Mouse (Mus musculus): Measurements from ENCODE around the gene S100a7a. TPM values are rescaled to one million over a fixed set of nuclear protein-coding genes. Genes with fewer than 3 reads are reported as not detected.
A peak's percentile ranks its signal among the peaks of the same experiment; 100 is the strongest.

Gene S100a7a
- polyA plus RNA-seq, 1 experiment: 0.79 TPM

DNA sequence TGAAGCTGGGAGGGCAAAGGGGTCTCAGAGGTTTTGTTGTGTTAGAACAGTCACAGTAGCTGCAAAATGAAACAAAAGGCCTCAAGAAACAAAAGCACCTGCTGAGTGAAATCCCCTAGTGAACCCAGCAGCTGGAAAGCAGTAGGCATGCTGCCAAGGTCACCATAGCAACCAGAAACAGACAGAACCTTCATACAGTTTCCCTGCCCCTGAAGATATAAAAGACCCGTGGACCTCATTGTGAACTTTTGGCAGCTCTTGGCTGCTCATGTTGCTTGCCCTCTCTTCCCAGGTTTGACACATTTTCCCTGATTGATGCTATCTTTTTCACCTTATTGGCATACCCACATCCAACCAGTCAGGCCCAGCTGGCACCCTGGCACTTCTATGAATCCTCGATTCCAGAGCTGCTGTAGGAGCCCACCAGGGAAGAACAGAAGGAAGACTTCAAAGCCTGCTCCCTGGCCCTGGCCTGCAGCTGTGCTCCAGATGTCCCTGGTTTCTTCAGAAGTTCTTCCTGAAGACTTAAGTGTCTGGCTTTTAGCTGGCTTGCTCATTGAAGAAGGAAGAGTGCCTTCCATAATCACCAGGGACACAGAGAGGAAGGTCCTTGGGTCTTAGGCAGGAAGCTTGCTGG lies 30.3 kb upstream of the S100a7a start:
- no peak overlapping the region for H3K27ac ChIP-seq (ENCODE audit: insufficient read depth, low read length)

DNA sequence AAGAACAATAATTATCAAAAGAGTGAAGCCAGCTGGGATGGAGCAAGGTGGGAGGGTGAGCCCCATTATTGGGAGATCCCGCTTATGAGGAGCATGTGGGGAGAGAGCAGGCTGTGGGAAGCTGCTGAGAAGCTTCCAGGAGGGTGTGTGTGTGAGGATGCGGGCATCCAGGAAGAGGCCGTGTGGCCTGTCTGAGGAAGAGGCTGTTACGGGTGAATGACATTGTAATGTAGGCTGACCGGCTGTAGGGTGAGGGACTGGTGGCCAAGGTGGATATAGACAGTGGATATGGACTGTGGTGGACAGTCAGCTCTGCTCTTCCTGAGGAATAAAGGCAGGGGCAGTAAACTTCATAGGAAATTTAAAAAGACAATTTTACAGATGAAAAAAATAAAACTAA lies 28.3 kb upstream of the S100a7a start:
- no peaks in the 10 kb centered on the region for H3K4me1 ChIP-seq (ENCODE audit: control insufficient read depth, insufficient read depth, low read length)
- no peak overlapping the region for H3K4me3 ChIP-seq (ENCODE audit: low read depth, low read length)
- H3K9ac ChIP-seq (ENCODE audit: low read depth, poor library complexity, severe bottlenecking): no peak overlapping the region
- H3K36me3 ChIP-seq (ENCODE audit: control insufficient read depth, insufficient read depth, low read length, poor library complexity, severe bottlenecking): no peaks in the 10 kb centered on the region
- TF ChIP-seq EP300 (IDR thresholded peaks at IDR 0.05; ENCODE audit: insufficient read depth, low read depth, low read length): no peak
- no peak for TF ChIP-seq POLR2A (IDR thresholded peaks at IDR 0.05; ENCODE audit: insufficient read depth, low read length)
- no peak for TF ChIP-seq CTCF (IDR thresholded peaks at IDR 0.05; ENCODE audit: low read depth, low read length)
- H3K27me3 ChIP-seq (ENCODE audit: control insufficient read depth, insufficient read depth, low read length, poor library complexity, severe bottlenecking): no peaks in the 10 kb centered on the region
- H3K27ac ChIP-seq (ENCODE audit: insufficient read depth, low read length): no peak overlapping the region
- H3K9me3 ChIP-seq (replicated peaks; ENCODE audit: control insufficient read depth, insufficient read depth, low read length, poor library complexity, severe bottlenecking): no peaks in the 10 kb centered on the region

More for the DNA sequence above, 30.3 kb upstream of the S100a7a start:
- no peak for TF ChIP-seq CTCF (IDR thresholded peaks at IDR 0.05; ENCODE audit: low read depth, low read length)
- TF ChIP-seq POLR2A (IDR thresholded peaks at IDR 0.05; ENCODE audit: insufficient read depth, low read length): no peak
- no peak for TF ChIP-seq EP300 (IDR thresholded peaks at IDR 0.05; ENCODE audit: insufficient read depth, low read depth, low read length)
- no peaks in the 10 kb centered on the region for H3K36me3 ChIP-seq (ENCODE audit: control insufficient read depth, insufficient read depth, low read length, poor library complexity, severe bottlenecking)
- H3K9me3 ChIP-seq (replicated peaks; ENCODE audit: control insufficient read depth, insufficient read depth, low read length, poor library complexity, severe bottlenecking): no peaks in the 10 kb centered on the region
- H3K9ac ChIP-seq (ENCODE audit: low read depth, poor library complexity, severe bottlenecking): no peak overlapping the region
- no peaks in the 10 kb centered on the region for H3K4me1 ChIP-seq (ENCODE audit: control insufficient read depth, insufficient read depth, low read length)
- no peak overlapping the region for H3K4me3 ChIP-seq (ENCODE audit: low read depth, low read length)
- H3K27me3 ChIP-seq (ENCODE audit: control insufficient read depth, insufficient read depth, low read length, poor library complexity, severe bottlenecking): no peaks in the 10 kb centered on the region

DNA sequence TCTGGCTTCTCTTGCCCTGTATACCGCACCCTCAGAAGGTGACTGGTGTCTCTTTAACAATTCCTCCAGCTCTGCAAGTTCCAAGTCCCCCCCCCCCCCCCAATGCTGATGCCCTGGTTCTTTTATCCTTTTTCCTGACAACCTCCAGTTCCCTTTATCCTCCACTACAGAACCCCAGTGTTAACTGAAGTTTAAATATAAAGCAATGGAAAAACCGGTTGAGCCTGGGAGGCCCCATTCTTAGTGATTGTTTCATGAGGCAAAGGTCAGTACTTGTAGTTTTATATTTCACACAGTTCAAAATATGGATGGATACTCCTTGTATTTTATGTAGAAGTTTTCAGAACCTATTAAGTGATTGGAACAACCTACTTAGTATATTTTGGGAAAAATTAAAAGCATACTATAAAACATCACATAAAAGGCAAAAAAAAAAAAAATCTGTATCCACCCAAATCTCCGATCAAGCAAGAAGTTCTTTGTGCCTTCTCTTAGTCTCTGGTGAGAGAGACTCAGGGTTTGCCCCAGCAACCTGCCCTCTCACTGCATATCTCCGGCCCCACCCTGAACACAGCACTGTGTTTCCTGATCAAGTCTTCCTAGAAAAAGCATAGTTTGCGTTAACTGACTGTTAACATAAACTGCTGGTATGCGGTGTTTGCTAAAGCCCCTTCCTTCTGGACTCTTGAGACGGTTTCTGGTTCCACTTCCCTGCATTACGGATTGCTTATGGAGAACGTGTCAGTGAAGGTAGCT lies 27.4 kb upstream of the S100a7a start:
- H3K9ac ChIP-seq (ENCODE audit: low read depth, poor library complexity, severe bottlenecking): no peak overlapping the region
- H3K4me3 ChIP-seq (ENCODE audit: low read depth, low read length): no peak overlapping the region
- no peaks in the 10 kb centered on the region for H3K27me3 ChIP-seq (ENCODE audit: control insufficient read depth, insufficient read depth, low read length, poor library complexity, severe bottlenecking)
- H3K9me3 ChIP-seq (replicated peaks; ENCODE audit: control insufficient read depth, insufficient read depth, low read length, poor library complexity, severe bottlenecking): no peaks in the 10 kb centered on the region
- H3K27ac ChIP-seq (ENCODE audit: insufficient read depth, low read length): no peak overlapping the region
- H3K36me3 ChIP-seq (ENCODE audit: control insufficient read depth, insufficient read depth, low read length, poor library complexity, severe bottlenecking): no peaks in the 10 kb centered on the region
- TF ChIP-seq EP300 (IDR thresholded peaks at IDR 0.05; ENCODE audit: insufficient read depth, low read depth, low read length) (no peak), POLR2A (IDR thresholded peaks at IDR 0.05; ENCODE audit: insufficient read depth, low read length) (no peak), CTCF (IDR thresholded peaks at IDR 0.05; ENCODE audit: low read depth, low read length) (no peak)
- H3K4me1 ChIP-seq (ENCODE audit: control insufficient read depth, insufficient read depth, low read length): no peaks in the 10 kb centered on the region

DNA sequence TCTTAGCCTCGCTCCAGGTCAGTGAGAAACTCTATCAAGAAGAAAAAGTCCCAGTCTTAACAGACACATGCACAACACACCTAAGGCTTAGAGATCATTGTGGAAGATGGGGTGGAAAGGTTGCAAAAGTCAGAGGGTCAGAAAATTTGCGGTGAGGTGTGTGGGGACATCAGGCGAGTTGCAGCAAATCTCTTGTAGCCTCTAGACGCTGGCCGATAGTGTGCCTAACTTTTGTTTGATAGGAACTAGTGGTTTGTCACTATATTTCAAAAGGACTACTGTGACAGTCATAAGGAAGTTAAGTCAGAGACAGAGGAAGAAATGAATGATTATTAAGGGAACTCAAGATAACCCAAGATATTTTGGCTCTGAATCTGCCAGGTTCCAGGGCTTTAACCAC lies 26.5 kb upstream of the S100a7a start:
- no peaks in the 10 kb centered on the region for H3K9me3 ChIP-seq (replicated peaks; ENCODE audit: control insufficient read depth, insufficient read depth, low read length, poor library complexity, severe bottlenecking)
- H3K9ac ChIP-seq (ENCODE audit: low read depth, poor library complexity, severe bottlenecking): no peak overlapping the region
- H3K36me3 ChIP-seq (ENCODE audit: control insufficient read depth, insufficient read depth, low read length, poor library complexity, severe bottlenecking): no peaks in the 10 kb centered on the region
- no peak overlapping the region for H3K4me3 ChIP-seq (ENCODE audit: low read depth, low read length)
- H3K27ac ChIP-seq (ENCODE audit: insufficient read depth, low read length): no peak overlapping the region
- TF ChIP-seq CTCF (IDR thresholded peaks at IDR 0.05; ENCODE audit: low read depth, low read length) (no peak), POLR2A (IDR thresholded peaks at IDR 0.05; ENCODE audit: insufficient read depth, low read length) (no peak), EP300 (IDR thresholded peaks at IDR 0.05; ENCODE audit: insufficient read depth, low read depth, low read length) (no peak)
- no peaks in the 10 kb centered on the region for H3K4me1 ChIP-seq (ENCODE audit: control insufficient read depth, insufficient read depth, low read length)
- H3K27me3 ChIP-seq (ENCODE audit: control insufficient read depth, insufficient read depth, low read length, poor library complexity, severe bottlenecking): 0 out of 2 replicates have a peak, but pooled peaks cover 1% of the 10 kb centered on the region

DNA sequence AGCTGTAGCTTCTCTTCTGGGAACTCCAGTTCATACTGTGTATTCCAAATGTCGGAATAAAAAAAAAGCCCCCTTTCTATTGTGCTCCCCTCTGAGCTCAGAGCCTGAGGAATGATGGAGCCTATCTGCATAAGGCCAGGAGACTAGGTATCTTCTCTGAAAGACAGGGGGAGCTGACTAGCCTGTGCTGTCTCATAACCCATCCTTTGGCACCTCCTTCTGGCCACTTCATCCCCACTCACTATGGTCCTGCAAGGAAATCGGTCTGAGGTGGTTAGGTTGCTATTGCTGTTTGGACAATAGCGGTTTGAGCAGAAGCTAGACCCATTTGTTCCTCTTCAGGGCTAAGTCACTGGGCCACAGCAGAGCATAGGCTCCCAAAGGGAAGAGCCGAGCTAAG lies 26.0 kb upstream of the S100a7a start:
- Histone ChIP-seq H3K36me3 (ENCODE audit: control insufficient read depth, insufficient read depth, low read length, poor library complexity, severe bottlenecking) (no peaks in the 10 kb centered on the region), H3K4me3 (ENCODE audit: low read depth, low read length) (no peak overlapping the region), H3K27me3 (ENCODE audit: control insufficient read depth, insufficient read depth, low read length, poor library complexity, severe bottlenecking) (0 out of 2 replicates have a peak, but pooled peaks cover 1% of the 10 kb centered on the region), H3K27ac (ENCODE audit: insufficient read depth, low read length) (no peak overlapping the region), H3K4me1 (ENCODE audit: control insufficient read depth, insufficient read depth, low read length) (no peaks in the 10 kb centered on the region), H3K9me3 (replicated peaks; ENCODE audit: control insufficient read depth, insufficient read depth, low read length, poor library complexity, severe bottlenecking) (no peaks in the 10 kb centered on the region), H3K9ac (ENCODE audit: low read depth, poor library complexity, severe bottlenecking) (no peak overlapping the region)
- TF ChIP-seq CTCF (IDR thresholded peaks at IDR 0.05; ENCODE audit: low read depth, low read length) (peak; percentile 43), POLR2A (IDR thresholded peaks at IDR 0.05; ENCODE audit: insufficient read depth, low read length) (no peak), EP300 (IDR thresholded peaks at IDR 0.05; ENCODE audit: insufficient read depth, low read depth, low read length) (no peak)

DNA sequence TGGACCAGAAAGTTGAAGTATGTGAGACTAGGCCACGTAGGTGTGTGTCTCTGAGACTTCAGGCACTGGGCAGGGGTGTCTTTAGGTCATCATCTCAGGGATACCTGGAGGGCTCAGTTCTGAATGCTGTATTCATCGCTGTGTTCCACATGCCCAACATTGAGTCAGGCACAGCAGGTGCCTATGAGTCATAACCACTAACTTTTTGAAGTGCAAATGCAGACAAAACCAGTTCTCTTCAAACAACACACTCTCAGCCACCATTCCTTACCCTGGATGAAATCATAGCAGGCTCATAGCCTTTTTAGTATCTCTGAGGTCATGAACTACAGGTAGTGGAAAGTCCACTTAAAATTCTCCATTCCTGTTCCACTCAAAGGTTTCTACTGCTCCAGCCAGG lies 24.5 kb upstream of the S100a7a start:
- no peak overlapping the region for H3K9ac ChIP-seq (ENCODE audit: low read depth, poor library complexity, severe bottlenecking)
- H3K36me3 ChIP-seq (ENCODE audit: control insufficient read depth, insufficient read depth, low read length, poor library complexity, severe bottlenecking): no peaks in the 10 kb centered on the region
- H3K9me3 ChIP-seq (replicated peaks; ENCODE audit: control insufficient read depth, insufficient read depth, low read length, poor library complexity, severe bottlenecking): no peaks in the 10 kb centered on the region
- H3K4me1 ChIP-seq (ENCODE audit: control insufficient read depth, insufficient read depth, low read length): no peaks in the 10 kb centered on the region
- TF ChIP-seq POLR2A (IDR thresholded peaks at IDR 0.05; ENCODE audit: insufficient read depth, low read length): no peak
- no peak for TF ChIP-seq CTCF (IDR thresholded peaks at IDR 0.05; ENCODE audit: low read depth, low read length)
- no peak for TF ChIP-seq EP300 (IDR thresholded peaks at IDR 0.05; ENCODE audit: insufficient read depth, low read depth, low read length)
- 0 out of 2 replicates have a peak, but pooled peaks cover 1% of the 10 kb centered on the region for H3K27me3 ChIP-seq (ENCODE audit: control insufficient read depth, insufficient read depth, low read length, poor library complexity, severe bottlenecking)
- no peak overlapping the region for H3K4me3 ChIP-seq (ENCODE audit: low read depth, low read length)
- no peak overlapping the region for H3K27ac ChIP-seq (ENCODE audit: insufficient read depth, low read length)
